Mouse (Mus musculus) frontal cortex, postnatal 10 days (tissue): ENCODE results near the gene Hormad2.

Experiments used
- DNase-seq, 2 experiments: peaks; one replicate each; pipeline ENCODE4 v3.0.0; 2022; ENCODE audit warnings: low spot score in 2 of 2, mixed read lengths in 1 of 2

The Hormad2 gene

DNA sequence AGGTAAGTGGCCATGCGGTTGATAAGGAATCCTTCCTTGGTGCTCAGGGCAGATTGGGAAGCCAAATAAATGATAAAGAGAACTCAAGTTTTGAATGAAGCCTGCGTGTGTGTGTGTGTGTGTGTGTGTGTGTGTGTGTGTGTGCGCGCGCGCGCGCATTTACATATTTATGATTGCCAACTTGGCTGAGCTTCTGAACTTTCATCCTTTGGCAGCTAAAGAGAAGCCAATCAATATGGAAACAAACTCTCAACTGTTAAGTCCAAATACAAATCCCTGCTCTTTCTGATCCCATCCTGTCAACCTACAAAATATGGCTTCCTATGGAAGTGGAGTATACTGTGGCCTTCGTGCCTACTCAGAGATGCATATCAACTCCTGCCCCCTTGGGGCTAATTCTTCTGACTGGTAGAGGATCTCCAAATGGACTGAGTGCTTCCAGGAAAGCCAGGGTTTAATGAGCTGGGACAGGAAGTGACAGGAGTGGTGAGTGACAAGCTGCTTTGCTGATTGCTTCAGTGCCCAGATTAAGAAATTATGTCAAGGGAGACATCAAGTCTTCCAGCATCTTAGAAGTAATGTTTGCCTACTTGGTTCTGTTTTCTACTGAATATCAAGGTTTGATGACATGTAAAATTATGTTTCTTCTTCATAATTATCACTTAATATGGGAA is 5.4 kb upstream of the Hormad2 start:
- no peak for DNase-seq

DNA sequence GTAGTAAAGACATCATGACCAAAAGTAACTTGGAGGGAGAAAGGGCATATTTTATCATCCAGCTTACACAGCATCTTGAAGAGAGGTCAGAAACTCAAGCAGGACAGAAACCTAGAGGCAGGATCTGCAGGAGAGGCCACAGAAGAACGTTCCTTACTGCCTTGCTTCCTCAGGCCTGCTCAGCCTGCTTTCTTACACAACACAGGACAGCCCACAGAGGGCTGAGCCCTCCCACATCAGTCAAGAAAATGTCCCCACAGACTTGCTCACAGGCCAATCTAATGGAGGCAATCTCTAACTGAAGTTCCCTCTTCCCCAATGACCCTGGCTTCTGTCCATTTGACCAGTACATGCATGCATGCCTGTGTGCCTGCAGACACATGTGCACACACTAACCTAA is 1.4 kb upstream of the Hormad2 start:
- DNase-seq: no peak

DNA sequence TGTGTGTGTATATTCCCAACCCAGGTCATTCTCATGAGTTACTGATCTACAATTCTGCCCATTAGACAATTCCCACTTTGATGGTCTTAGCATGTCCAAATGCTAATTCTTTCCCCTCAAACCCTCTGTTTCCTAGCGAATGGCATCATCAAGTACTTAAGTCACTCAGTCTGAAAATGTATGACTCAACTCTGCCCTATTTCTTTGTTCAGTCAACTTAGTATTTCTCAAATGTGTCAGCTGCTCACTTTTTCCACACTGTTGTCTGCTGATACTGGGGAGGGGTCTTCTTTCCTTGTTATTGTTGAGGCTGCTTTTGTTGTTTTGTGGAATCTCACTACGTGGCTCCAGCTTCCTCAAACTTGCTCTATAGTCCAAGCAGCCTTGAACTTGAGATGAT is 2.7 kb downstream of the Hormad2 start:
- DNase-seq: no peak

DNA sequence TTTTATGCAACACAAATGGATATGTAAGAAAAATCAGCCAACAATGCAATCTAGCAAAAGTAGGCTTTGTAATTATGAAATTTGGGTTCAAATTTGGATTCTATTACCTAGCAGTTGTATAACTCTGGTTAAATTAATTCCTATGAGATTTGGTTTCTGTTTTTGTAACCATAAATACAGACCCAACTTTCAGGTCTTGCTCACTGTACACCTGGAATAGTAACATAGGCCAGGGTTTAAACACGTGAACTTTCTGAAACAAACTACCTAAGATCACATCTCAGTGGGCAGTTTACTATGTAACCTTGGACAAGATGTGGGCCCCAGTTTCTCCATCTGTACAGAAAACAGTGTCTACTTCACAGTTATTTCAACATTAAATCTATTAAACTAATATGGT is 3.6 kb downstream of the Hormad2 start:
- DNase-seq: no peak

DNA sequence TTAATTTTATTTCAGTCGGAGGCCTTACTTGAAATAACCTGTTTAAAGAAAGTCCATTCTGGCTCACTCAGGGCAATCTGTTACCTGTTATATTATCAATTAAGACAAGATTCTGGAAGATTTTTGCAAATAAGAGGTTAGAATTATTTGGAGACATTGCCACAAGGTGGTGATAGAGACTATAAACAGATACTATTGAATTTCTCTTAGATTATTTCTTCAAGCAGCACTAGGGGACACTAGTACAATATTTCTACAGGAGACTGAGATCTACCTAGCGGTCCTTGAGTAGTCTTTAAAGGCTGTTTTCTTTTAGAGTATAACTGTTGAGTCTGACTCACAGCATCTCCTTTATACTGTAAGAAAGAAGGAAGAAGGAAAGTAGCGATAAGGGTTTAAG is 4.3 kb downstream of the Hormad2 start:
- no peak for DNase-seq

DNA sequence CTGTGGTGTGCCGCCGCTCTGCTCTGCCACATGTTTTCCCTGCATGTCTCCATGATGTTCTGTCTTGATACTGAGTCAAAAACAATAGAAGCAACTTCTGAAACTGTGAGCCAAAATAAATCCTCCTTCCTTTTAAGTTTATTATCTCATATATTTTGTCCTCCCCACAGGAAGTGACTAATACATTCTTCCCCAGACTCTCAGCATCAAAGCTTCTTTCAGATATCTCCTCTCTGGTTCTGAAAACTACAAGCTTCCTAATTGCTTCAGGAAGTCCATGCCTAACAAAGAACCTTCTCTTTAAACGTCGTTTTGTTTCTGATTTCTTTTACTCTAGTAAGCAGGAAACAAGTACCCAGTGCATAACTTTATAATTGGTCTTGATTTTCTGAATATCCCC is 6.4 kb downstream of the Hormad2 start:
- no peak for DNase-seq

DNA sequence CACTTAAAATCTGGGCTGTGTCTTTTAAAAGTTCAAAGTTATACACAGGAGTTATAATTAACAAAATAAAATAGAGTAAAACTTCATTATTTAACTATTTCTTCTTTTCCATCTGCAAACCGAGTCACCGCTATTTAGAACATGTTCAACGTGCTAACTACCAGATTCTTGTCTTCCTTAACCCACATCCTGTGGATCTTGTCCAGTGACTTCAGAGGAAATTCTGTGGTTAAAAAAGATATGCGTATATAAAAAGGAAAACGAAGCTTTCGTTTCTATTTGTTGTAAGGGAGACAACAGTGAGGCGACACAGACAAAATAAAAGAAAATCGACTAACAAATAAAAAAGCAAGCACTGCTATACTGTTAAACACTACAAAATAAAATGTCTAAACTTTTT is 17.1 kb downstream of the Hormad2 start:
- DNase-seq: no peak

DNA sequence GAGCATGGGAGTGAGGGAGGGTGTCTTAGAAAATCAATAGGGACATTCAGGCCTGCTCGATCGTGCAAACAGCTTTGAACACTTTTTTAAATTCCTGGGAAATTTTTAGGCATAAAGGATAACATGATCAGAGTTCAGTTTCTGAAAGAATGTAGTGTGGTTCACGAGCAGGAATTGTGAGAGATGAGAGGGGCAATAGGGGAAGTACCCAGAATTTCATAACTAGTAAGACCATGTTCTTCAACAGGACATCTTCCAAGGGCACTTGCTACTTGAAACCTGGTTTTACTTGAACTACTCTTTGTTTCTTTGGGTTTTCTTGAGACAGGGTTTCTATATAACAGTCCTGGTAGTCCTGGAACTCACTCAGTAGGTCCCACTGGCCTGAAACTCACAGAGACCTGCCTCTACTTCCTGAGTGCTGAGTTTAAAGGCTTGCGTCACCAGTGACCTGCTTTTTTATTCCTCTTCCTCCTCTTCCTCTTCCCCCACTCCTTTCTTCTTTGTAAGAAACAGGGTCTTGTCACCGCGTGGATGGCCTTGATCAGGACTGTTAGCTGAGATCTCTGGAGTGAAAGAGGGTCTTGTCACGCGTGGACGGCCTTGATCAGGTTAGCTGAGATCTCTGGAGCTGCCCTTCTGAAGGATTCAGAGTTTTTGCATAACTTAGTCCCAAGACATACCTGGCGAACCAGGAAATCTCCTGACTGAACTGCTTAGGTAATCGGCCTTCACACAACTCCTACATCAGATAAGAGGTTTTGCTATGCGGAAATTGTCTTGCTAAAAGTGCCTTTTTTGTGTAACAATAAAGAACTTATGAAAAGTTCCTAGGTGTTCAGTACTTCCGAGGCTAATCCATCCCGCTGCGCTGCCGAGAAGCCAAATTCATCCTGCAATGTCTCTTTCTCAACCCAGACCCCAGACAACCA is 18.1 kb downstream of the Hormad2 start:
- no peak for DNase-seq

DNA sequence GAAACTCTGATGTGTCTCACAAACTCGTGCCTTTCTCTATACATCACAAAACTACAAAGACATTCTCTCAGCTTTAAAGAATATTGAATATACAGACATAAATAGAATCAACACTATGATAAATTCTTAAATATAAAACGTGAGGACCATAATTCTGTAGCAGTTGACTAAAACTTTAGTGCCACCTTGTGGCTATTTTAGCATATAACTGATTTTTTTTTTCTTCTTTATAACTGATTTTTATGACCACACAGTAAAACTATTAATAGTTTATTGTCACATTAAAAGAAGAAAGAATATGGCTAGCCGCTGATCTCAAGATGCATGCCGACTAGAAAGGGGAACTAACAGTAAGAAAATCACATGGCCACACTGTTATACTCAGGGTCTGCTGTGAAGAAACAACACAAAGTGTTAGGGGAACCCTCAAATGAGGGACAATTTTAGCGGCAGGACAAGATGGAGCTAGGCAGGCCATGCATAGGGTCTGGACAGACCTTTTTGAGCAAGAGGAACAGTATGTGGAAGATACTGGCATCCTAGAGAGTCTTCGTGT is 18.9 kb downstream of the Hormad2 start:
- DNase-seq: no peak

DNA sequence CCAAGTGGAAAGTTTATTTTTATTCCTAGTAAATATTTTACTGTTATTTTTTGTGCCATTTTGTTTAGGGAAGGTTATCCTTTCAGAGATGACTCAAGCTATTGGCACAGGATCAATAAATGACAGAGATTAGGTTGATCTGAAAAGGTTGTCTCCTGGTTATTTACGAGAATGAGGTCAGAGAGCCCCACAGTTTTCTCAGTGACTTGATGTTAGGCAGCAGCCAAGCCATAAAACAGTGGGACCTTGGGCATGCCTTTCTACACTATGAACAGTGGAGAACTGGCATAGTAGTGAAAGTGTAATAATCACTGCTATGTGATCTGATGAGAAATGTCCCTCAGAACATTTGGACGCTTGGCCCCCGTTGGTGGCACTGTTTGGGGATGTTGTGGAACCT is 22.9 kb downstream of the Hormad2 start:
- no peak for DNase-seq

DNA sequence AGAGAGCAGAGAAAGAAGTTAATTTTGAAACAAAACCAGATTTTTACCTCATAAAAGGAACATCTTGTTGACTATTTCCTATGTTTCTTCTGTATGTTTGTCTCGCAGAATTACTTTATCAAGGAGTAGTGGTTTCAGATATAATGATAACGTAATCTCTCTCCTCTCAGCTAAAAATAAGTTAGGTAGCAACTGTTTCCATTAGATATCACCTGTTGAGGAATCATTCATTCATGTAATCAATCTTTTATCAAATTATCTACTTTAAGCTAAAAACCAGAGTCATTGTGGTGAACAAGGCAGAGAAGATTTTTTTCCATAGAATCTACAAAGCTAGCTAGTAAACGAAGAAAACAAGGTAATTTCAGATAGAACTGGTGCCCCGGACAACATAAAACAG is 28.6 kb downstream of the Hormad2 start:
- no peak for DNase-seq

DNA sequence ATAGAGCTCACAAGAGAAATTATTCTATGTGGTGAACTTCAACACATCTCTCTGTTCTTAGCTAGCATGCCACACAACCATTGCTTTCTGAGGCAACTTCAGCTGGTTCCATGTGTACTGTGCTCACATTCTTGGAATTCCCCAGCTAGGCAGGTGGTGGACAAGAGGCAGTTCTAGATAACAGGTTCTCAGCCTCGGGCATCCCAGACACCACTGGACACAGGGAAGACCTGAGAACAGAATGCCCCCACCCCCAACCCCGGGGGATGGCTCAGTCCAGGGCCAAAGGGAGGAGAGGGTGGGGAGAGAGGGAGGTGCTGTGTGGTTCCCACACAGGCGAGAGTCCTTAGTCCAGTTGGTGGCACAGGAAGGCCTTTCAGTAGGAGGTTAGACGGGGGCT is 36.6 kb downstream of the Hormad2 start:
- no peak for DNase-seq

DNA sequence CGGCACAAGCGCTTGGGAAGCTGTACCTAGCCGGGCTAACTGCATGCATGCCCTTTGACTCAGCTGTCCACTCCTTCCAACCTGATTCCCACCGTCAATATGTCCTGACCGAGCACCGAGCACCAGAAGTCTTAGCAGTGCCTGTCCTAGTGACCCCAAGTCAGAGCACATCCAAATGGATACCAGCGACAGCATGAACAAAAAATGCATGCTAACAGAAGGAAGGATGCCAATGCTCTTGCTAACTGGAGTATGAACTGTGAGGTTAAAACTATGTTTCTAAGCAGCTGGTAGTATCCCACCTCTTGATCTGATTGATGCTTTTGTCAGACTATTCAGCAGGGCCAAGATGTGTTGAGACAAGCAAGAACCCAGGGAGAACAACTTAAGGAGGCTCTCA is 37.5 kb downstream of the Hormad2 start:
- DNase-seq: no peak

DNA sequence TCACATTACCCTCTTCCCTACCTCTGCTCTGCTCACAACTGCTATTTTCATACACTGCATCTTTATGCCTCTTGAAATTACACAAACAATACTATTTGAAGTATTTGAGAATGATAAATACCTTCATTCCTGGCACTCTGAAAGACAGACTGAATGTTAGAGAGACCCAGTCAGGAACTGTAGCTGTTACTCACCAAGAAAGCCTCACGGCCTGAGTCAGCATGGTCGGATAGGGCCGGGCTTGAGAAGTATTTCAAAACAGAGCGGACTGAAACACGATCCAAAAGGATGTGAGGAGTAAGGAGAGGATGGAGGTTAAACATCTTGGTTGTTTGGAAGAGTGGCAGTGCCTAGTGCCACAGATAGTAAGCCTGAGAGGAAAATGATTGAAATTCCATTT is 39.7 kb downstream of the Hormad2 start:
- no peak for DNase-seq

DNA sequence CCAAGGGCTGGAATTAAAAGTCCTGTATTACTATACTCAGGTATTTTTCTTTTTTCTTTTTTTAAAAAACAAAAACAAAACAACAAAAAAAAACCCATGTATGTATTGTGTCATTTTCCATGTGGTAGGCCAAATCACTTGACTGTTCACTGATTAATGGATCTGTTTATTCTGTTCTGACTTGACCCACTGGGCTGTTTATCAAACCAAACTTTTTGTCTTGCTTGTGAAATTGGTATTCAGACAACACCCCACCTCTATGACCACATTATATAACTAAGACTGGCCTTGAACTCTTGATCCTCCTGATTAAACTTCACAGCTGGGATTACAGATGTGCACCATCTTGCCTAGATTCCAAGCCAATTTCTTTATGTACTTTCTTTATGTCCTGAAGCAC is 46.7 kb downstream of the Hormad2 start:
- no peak for DNase-seq

DNA sequence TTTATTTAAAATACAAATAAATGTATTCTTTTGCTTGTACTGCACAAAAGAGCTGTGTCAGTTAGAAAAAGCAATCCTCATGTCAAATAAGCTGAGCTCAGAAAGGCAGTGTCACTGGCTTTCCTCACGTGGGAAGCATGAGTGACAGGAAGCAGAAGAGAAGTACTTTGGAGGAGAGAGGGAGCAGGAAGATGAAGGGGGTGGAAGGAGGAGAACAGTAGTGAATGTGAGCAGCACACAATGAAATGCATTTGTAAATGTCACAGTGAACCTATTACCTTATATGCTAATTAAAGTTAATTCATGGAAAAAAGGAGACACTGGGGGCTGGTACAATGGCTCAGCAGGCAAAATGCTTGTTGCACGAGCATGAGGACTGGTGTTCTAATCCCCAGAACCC is 52.9 kb downstream of the Hormad2 start:
- no peak for DNase-seq

DNA sequence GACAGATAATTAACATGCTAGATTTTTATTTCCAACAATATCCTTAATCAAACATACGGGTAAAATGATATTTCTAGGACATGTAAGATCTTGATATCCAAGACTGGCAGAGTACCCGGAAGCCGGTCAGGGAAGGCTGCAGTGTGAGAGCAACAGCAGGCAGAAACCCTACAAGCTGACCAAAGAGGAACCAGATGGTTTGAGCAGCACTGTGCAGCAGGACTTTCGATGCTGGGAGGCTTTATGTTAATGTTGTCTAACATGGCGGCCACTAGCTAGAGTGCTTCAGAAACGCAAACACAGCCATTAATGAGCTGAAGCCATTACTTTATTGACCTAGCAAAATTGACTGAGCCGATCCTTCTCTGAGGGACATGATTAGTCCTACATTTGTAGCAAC is 58.6 kb downstream of the Hormad2 start:
- DNase-seq: no peak

DNA sequence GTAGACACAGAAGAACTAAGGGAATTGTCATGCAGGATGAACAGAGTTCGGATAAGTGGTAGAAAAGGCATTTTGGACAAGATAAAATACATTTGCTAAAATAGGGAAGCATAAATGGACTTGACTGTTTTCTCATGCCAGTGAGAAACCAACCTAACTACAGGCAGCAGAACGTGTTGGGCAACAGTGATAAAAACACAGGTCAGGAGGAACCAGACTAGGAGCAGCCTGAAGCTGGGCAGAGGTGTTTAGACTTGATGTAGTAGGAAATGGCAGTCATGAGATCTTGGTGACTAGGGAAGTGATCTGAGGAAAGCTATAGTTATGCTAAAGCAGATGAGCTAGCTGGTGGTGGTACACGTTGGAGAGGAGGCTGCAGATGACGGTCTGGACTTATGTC is 61.0 kb downstream of the Hormad2 start:
- DNase-seq: no peak

DNA sequence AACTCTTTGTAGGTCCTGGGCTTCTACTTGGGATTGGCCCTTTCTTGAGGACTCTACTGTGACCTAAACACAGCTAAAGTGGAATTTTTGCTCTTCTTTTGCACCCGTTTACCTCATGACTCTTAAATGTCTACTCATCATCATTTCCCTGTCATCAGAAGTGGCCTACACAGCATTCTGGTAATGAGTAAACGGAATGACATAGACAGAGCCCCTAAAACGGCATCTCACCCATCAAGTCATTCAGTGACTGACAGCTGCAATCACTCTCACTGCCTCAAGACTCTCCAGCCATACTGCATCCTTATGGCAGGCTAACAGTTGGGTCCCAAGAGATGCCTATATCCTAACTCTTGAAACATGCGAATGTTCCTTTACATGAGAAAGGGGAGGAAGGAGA is 74.5 kb downstream of the Hormad2 start:
- no peak for DNase-seq

DNA sequence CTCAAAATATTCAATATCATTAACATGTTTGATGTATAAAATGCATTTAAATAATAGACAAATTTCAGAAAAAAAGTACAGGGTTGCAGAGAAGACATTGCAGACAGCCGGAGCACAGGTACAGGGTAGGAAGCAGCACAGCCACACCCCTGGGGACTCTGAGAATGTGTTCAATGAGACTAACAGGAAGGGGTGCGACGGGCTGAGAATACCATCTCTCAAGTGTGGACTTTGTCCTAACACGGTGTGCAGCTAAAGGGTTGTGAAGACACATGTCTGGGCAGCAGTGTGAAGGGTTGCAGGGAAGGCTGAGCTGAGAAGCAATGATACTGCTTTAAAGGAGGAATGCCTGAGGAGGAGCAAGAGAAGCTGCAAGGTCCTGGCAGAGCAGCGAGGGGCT is 85.5 kb downstream of the Hormad2 start:
- no peak for DNase-seq

DNA sequence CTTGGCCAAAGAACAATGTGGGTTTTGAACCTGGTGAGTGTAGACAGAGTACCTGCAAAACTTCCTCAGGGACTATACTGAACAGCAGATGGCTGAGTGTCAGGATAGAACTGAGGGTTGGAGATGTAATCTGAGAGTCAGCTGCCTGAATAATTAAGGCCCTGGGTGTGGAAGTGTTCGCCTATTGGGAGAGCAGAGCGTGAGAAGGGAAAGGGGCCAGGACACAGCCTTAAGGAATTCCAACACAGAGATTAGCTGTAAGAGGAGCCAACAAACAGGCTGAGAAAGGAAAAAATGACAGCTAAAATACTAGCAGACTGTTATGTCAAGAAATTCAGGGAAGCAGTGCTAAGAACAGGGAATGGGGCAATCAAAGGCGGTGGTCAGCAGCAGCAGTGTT is 88.3 kb downstream of the Hormad2 start:
- no peak for DNase-seq

DNA sequence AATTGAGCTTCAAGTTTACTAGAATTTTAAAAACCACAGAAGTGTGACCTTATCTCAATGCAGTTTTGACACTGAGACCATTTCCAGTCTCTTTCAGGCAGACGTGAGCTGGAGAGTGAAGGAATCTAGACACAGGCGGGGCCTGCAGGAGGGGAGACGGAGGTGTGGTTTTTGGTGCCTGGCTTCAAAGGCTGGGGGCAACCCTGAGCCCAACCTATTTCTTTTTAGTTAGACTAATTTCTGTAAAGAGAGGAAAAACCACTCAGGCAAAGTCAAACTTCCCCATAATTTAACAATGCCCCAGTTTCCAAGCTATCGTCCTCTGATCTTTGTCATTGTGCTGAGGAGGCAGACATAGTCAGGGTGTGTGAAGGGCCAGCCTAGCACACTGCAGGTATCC is 97.0 kb downstream of the Hormad2 start:
- DNase-seq: no peak

DNA sequence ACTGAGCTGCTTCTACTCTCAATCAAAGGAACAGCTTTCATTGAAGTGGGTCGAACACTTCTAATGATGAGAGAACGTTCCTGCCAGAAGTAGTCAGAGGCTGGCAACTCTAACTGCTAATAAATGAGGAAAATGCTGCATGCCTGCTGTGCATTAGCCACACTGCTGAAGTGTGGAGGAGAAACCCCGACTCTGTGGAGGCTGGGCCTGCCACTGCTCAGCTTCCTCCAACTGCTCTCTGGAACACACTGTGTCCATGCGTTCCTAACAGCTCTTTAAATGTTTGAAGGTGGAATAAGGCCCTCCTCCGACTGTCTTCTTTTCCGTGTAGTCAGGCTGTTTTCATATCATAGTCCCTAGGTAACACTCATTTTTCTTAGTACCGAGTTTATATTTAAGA is 98.9 kb downstream of the Hormad2 start:
- DNase-seq: no peak
